Mouse (Mus musculus) spleen, embryonic (tissue): Measurements from ENCODE around the gene Lce1h.

Experiments
- CTCF ChIA-PET: fragments of 350-600 bp; sonication (Branson Sonifier 250); formaldehyde crosslinking; loops from one replicate; lab custom pipeline; 2022; lab: Charles Lee

Lce1h gene

DNA sequence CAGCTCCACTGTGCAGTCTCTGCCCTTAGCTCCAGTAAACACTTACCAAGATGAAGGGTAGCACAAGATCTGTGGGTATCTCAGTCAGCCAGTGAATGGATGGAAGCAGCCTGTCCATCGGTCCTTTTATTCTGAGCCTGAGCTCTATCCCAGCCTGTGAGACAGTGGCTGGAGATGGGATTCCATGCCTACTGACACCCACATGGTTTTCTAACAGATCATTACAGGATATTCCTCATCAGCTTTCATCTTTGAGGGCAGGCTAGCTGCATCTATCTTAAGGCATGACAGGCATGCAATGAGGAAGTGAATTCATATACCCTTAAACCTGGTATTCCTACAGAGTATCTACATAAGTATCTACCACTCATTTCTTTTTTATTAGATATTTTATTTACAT is at the start of gene Lce1h:
TSS of gene Lce1h (minus strand) at position 101 of the 400 bp plus-strand sequence.
- CTCF ChIA-PET = no interaction called here

DNA sequence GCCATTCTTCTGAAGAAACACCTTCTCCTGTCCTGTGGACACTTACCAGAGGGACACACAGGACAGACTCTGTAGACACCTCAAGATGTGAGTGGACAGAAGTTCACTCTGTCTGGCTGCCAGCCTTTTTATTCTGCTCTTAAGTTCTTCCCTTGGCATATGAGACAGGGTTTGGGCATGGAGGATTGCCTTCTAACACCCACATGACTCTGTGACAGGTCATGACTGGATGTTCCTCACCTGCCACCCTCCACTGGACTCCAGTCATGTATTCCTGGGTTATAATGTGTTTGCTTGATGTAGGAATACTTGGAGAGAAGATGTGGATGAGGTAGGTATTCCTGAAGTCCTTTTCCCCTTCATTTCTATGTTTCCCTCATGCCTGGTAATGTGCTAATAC is 42.9 kb upstream of the Lce1h start, which contains the start of gene Lce1k:
TSS of gene Lce1k (minus strand) at position 101 of the 400 bp plus-strand sequence.
- CTCF ChIA-PET = no interaction called here

DNA sequence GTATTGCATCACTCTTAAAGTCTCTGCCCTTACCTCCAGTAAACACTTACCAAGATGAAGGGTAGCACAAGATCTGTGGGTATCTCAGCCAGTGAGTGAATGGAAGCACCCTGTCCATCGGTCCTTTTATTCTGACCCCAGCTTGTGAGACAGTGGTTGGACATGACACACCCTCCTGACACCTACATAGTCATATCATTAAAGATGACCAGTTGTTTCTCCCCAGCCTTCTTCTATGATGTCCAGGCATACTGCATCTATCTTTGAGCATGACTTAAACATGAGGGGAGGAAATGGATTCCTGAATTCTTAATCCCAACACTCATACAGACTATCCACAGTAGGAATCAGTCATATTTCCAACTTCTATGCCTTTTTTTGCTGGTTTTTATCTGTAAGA is 25.5 kb upstream of the Lce1h start, which contains the start of gene Lce1j:
TSS of gene Lce1j (minus strand) at position 101 of the 400 bp plus-strand sequence.
- CTCF ChIA-PET = no interaction called here

GRCm38 (mm10) chr3:92778799-92779198 is 13.9 kb upstream of the Lce1h start, which contains the start of gene Lce1i:
TSS of gene Lce1i (minus strand) at chr3:92778899.
- CTCF ChIA-PET = no interaction called here

GRCm38 (mm10) chr3:92771573-92771972 is 6.7 kb upstream of the Lce1h start:
- CTCF ChIA-PET = no interaction called here

DNA sequence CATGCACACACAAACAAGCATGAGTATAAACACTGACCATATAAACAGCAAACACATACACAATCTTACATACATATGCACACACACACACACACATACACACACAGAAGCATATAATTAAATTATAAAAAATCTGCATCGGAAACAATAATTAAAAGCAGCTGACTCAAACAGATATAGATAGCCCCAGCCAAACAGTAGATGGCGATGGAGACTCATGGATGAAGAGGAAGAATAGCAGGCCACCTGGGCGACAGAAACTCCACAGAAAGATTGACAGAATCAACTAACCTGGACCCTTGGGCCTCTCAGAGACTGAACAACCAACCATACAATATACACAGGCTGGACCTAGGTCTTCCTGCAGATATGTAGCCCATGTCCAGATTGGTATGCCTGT is 11.7 kb downstream of the Lce1h start:
- CTCF ChIA-PET = no interaction called here

GRCm38 (mm10) chr3:92752238-92752637 is 12.6 kb downstream of the Lce1h start, which contains the start of gene Lce1g:
TSS of gene Lce1g (minus strand) at chr3:92752338.
- CTCF ChIA-PET = no interaction called here

DNA sequence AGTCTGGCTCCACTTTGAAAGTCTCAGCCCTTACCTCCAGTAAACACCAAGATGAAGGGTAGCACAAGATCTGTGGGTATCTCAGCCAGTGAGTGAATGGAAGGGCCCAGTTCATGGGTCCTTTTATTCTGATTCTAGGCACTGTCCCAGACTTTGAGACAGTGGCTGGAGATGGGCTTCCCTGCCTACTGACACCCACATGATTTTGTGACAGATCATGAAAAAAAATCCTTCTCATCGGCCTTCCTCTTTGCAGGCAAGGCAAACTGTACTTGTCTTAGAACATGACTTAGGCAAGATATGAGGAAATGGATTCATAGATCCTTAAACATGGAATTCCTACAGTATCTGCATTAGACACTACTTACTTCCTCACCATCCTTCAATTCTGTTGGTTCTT is 25.9 kb downstream of the Lce1h start, which contains the start of gene Gm38119:
TSS of gene Gm38119 (minus strand) at position 101 of the 400 bp plus-strand sequence.
- CTCF ChIA-PET = no interaction called here

DNA sequence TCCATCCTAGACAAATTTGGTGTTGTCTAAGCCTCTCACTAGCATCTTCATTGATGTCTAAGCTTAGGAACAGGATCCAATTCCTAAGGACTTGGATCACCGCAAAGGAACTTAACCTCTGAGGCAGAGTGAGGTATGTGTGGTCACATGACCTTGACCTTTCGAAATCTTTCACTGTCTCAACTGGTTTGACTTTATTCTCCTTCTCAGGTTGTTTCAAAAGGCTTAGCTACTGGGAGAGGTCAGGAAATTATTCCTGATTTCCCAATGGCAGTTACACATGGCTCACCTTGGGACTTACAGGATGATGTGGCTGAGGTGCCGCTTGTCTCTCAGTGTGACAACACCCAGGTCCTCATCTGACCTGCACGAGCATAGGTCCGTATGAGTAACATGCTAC is 42.2 kb downstream of the Lce1h start:
- CTCF ChIA-PET = no interaction called here

DNA sequence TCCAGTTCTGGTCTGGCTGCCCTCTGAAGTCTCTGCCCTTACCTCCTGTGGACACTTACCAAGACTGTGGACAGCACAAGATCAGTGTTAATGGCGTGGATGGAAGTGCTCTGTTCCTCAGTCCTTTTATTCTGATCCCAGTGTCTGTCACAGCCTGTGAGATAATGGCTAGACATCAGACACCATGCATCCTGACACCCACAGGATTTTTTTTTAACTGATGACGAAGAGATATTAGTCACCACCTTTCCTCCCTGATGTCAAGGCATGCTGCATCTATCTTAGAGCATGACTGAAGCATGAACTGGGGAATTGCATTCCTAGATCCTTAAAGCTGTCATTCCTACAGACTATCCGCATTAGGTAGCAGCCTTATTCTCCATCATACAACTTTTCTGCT is 44.6 kb downstream of the Lce1h start, which contains the start of gene Lce1f:
TSS of gene Lce1f (minus strand) at position 101 of the 400 bp plus-strand sequence.
- CTCF ChIA-PET = no interaction called here

GRCm38 (mm10) chr3:92715122-92715521 is 49.7 kb downstream of the Lce1h start:
- CTCF ChIA-PET = no interaction called here
